Mouse (Mus musculus): ENCODE data around the gene Cep170.

Gene Cep170

GRCm38 (mm10) chr1:176825084-176825483, 11.2 kb upstream of the Cep170 start:
- no peak for DNase-seq (ENCODE audit: low spot score)

- DNase-seq (ENCODE audit: low spot score), result no peak
These were observed 10.7 kb upstream of the Cep170 start for GRCm38 (mm10) chr1:176824611-176825010.

DNA sequence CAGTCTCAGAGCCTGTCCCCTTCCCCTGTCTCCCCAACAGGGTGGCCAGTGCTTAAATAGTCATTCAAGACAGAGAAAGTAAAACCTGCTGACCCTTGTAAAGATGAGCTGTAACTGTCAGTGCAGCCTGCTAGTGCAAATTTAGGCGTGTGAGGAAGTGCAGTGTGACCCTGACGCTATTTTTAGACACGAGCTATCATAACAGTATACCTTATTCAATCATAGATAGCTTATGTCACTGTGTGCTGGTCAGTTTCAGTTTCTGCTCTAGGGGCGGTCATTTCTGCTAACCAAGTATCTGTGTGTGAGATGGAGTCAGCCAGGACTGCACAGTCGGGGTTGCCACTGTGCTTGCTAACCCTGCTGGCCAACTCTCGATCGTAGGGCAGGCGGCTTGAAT, 10.0 kb upstream of the Cep170 start:
- DNase-seq (ENCODE audit: low spot score), result no peak

DNA sequence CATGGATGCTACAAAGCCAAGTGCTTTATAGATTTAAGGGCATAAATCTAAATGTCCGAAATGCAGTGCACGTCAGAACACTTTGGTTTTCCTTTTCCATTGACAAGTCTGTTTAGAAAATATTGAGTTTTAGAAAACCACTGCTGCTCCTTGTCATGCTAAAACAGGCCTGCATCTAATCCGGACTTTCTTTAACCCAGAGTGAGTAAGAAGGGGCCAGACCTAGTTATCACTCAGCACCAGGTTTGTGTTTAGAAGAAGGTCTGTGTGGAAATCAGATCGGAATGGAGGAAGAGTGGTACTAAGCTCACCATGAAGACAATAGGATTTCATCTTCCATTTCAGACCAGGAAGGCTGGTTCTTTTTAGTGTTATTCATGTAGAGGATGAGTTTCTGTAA, 9.1 kb upstream of the Cep170 start:
- no peak for DNase-seq (ENCODE audit: low spot score)

DNA sequence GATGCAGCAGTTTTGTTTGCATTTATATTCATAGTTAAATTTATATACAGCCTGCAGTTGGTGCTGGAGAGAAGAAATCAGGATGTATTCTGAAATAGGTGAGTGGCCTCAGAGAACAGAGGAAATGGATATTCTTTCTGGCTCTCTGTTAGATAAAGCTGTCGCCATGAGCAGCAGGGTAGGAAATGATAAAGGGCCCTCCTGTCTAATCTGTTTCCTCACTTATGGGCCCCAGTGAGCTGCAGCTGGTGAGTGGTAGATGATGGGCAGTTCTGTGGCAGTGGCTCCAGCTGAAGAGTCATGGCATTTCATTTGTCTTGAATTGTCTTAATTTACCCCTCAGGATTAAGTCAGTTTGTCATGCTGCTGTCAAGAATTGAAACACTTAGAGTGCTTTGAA, 8.1 kb upstream of the Cep170 start:
- no peak for DNase-seq (ENCODE audit: low spot score)

DNA sequence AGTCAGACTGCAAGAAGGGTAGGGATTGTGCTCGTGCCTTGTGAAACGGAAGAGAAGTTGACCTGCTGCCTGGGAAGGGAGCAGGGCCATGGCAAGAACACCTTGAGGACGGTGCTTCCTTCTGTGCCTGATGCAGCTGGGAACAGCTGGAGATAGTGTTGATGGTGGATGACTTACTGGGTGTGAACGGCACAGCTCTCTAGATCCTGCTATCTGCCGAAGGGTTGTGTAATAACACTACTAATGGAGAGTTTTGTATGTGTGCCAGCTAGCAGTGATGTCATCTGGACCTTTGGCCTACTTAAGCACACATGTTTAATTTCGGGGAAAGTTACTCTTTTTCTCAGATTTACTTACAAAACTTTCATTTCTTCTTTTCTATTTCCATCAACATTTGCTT, 4.9 kb upstream of the Cep170 start:
- DNase-seq (ENCODE audit: low spot score), result peak; percentile 94

- DNase-seq (ENCODE audit: low spot score), result peak; percentile 64
These were observed 4.3 kb upstream of the Cep170 start for GRCm38 (mm10) chr1:176818147-176818546.

- no peak for DNase-seq (ENCODE audit: low spot score)
These were observed 2.9 kb upstream of the Cep170 start for GRCm38 (mm10) chr1:176816728-176817127.

- peak; percentile 99 for DNase-seq (ENCODE audit: low spot score)
These were observed 760 bp upstream of the Cep170 start, which contains the start of gene Sdccag8 for GRCm38 (mm10) chr1:176814591-176815062. Sdccag8 (plus strand) TSS chr1:176814660.

GRCm38 (mm10) chr1:176813292-176814035, 403 bp downstream of the Cep170 start:
- peak; percentile 71 for DNase-seq (ENCODE audit: low spot score)

DNA sequence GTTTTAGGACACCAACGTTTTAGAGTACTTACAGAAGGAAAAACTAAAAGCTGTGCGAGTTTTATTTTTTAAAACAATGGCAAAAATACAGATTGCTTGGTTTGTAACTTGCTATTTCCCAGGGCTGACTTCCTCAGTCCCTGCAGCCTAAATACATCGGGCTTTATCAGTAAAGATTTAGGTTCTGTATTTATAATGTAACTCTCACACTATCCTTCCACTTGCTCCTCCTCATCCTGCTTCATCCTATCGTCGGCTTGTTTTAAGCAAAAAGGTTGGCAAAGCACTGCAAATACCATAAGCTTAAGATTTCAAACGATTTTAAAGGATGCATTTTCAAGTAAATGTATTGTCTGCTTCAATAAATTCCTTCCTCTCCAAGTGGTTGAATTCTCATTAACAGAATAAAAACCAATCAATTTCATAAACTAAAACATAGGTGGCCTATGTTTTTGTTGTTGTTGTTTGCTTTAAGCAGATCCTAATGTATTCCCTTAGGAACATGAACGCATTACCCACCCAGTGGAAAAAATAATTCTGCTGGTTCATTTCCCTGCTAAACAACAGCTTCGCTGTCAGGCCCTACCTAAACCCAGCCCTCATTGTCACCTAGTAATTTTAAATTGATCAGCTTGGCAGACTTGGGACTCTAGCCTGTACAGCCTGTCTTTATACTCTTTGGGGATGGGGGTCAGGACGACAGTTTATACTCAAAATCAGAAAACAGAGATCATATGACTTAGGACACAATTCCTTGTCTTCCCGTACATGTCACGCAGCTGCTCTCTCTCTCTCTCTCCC, 1.2 kb downstream of the Cep170 start:
- DNase-seq (ENCODE audit: low spot score), result no peak

DNA sequence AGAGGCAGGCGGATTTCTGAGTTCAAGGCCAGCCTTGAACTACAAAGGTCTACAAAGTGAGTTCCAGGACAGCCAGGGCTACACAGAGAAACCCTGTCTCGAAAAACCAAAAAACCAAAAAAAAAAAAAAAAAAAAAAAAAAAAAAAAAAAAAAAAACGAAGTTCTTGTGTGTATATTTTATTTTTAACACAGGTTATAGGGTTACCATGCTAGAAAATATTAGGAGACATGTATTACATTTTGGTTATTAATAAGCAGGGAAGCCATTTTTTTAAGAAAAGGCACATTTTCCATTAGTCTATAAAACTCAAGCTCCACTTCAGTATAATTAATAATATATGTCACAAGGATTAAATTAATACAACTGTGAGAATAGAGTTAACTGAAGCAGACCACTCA, 2.0 kb downstream of the Cep170 start:
- DNase-seq (ENCODE audit: low spot score), result no peak

- DNase-seq (ENCODE audit: low spot score), result no peak
These were observed 3.7 kb downstream of the Cep170 start for GRCm38 (mm10) chr1:176810161-176810560.

- peak; percentile 64 for DNase-seq (ENCODE audit: low spot score)
These were observed 13.0 kb downstream of the Cep170 start for GRCm38 (mm10) chr1:176800728-176801365.

- DNase-seq (ENCODE audit: low spot score), result no peak
These were observed 15.2 kb downstream of the Cep170 start for GRCm38 (mm10) chr1:176798673-176799072.

GRCm38 (mm10) chr1:176792175-176792574, 21.7 kb downstream of the Cep170 start:
- no peak for DNase-seq (ENCODE audit: low spot score)

- no peak for DNase-seq (ENCODE audit: low spot score)
These were observed 24.5 kb downstream of the Cep170 start for GRCm38 (mm10) chr1:176789326-176789725.

- DNase-seq (ENCODE audit: low spot score), result no peak
These were observed 39.3 kb downstream of the Cep170 start for GRCm38 (mm10) chr1:176774533-176774932.

DNA sequence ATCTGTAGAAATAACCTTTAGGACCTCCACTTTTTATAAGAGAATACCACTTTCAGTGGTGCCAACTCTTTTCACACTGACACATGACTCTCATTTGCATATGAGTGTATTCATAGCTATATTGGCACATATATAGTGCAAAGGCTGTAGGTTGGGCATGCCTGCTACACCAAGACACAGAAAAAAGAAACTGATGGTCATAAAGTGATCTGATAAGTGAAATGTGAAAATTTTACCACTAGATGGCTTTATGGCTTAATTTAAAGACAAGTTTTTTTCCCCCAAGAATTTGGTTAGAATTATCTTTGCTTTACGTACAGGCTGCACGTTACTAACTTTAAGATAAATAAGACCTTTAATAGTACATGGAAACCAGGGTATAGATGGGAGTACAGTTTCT, 51.6 kb downstream of the Cep170 start:
- no peak for DNase-seq (ENCODE audit: low spot score)

DNA sequence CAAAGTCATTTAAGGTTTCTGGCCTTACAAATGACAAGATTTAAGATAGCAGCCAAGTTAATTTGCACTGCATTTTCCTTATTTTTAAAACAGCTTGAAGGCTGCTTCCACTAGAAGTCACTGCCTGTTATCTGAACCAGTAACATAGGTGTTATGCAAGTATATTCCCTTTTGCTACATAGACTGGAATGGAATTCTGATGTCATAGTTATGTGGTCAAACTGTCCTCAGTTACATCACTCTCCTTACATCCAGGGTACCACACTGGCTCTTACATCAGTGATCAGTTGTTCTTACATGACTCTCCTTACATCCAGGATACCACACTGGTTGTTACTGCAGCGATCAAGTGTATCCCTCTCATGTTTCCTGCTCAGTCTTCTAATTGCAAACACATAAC, 53.2 kb downstream of the Cep170 start:
- DNase-seq (ENCODE audit: low spot score), result no peak

DNA sequence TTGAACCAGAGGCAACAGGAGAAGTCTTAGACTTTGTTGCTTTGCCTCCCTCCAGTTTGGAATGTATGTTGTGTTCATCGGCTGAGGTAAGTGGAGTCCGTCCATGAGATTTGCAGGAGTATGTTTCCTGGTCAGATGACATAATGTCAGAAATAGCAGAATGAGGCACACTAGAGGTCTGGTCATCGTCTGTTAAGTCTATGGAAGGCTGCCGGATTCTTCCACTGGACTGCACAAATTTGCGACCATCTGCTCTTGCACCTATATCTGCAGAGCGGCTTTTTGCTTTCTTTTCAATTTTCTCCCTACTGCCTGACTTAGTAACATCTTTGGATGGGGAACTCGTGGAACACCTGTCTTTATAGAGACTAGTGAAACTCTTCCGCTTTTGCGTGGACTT, 58.3 kb downstream of the Cep170 start:
- no peak for DNase-seq (ENCODE audit: low spot score)

DNA sequence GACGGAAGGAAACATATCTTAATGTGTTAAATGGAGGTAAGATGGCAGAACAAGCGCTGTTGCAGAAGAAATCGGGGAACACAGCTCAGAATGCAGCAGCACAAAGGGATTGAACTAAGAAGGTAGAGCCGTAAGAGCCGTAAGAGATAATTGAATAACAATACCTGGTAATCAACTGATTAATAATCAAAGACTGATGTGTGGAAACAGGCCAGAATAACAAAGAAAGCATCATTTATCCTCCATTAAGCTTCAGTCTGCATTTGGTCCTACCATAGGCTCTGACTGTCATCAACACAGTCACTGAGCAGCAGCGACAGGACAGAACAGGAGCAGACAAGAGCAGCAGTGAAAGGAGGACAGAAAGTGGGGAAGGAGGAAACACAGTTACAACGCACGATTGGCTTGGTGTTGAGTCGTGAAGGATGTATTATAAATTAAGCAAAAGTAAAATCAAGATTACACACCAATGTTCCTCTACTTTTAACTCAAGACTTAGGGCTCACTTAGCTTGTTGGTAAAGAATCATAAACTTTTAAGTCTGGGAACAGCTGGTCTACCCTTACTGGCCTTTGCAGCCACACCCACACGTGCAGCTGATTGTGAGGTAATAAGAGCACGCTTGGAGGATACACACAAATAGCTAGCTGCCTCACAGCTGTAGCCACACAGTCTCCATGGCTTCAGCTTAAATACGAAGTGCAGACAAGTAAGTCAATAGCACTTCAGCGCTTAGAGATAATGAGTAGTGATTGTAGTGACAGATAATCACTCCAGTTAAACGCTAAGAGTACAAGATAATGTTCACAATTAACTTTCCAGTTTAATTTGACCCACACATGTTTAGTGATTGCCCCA, 59.8 kb downstream of the Cep170 start:
- DNase-seq (ENCODE audit: low spot score), result no peak

Data from adipocyte (in vitro differentiated cells).